Mouse (Mus musculus) embryonic facial prominence, embryonic 10.5 days (tissue): Measurements from ENCODE around the gene Xdh. TPM values are rescaled to one million over a fixed set of nuclear protein-coding genes. Genes with fewer than 3 reads are reported as not detected.

Experiments
- DNase-seq: peaks from one replicate; pipeline ENCODE4 v3.0.0-alpha.2; 2017; ENCODE audit warnings: low spot score
- H3K27ac ChIP-seq: fragments of 300-500 bp; sonication (generic); replicated peaks from 2 replicates; pipeline ENCODE4 v1.5.1; 2016; ENCODE audit warnings: mild to moderate bottlenecking
- H3K27me3 ChIP-seq: fragments of 300-500 bp; sonication (generic); replicated peaks from 2 replicates; pipeline ENCODE4 v1.6.1; 2016; ENCODE audit warnings: low read depth, mild to moderate bottlenecking; ENCODE audit not compliant: poor library complexity, severe bottlenecking
- H3K36me3 ChIP-seq: fragments of 300-500 bp; sonication (generic); replicated peaks from 2 replicates; pipeline ENCODE4 v1.6.1; 2016; ENCODE audit warnings: mild to moderate bottlenecking, moderate library complexity
- H3K4me1 ChIP-seq: fragments of 300-500 bp; sonication (generic); 2 replicates; pipeline ENCODE4 v1.6.1; 2016
- H3K4me3 ChIP-seq: fragments of 300-500 bp; sonication (generic); 2 replicates; pipeline ENCODE4 v1.5.1; 2016; ENCODE audit warnings: mild to moderate bottlenecking, moderate library complexity
- H3K9me3 ChIP-seq: fragments of 300-500 bp; sonication (generic); 2 replicates; pipeline ENCODE4 v1.6.1; 2016; ENCODE audit warnings: mild to moderate bottlenecking
- WGBS: fragments of 180-500 bp; shearing (Covaris S2); methylation state at CpG from one replicate; pipeline ENCODE4 v1.1.7; 2016; 5-methylcytosine and 5-hydroxymethylcytosine counted together
- polyA plus RNA-seq: library from polyadenylated mRNA; unstranded; fragments of >200 nt; fragmentation: Nextera tagmentation; extraction: Ambion mirVana; gene quantifications from 2 replicates; pipeline ENCODE4 v1.2.1, GENCODE M21; 2016

Gene Xdh
- polyA plus RNA-seq, 1 experiment from 2014 or later: 0.26 TPM

- no peaks in the 10 kb centered on the region for H3K9me3 ChIP-seq
- no peaks in the 10 kb centered on the region for H3K27me3 ChIP-seq
- 82% methylated on average over 4 of the region's 4 CpGs for WGBS
- DNase-seq: no peak
- no peak overlapping the region for H3K4me3 ChIP-seq
- H3K27ac ChIP-seq: no peak overlapping the region
- H3K36me3 ChIP-seq: no peaks in the 10 kb centered on the region
- H3K4me1 ChIP-seq: no peaks in the 10 kb centered on the region
Measured at GRCm38 (mm10) chr17:73934281-73934680, 15.7 kb downstream of the Xdh start.

DNA sequence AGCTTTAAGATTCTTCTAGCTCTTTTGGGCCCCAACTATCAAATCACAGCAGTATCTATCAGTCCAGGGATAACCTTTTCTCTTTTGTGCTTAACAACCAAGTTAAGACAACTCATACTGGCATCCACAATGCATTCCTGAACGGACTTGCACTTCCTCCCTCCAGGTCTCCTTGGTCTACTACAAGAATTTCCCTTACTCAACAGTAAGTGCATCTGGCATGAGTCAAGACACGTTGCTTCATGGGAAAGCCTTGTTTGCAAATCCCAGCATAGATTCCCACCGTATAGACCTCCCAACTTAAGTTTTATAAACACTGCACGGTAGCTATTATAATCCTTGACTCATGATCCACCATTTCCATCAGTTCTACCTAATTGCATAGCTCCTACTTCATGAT is 16.4 kb downstream of the Xdh start:
- Histone ChIP-seq H3K36me3 (no peaks in the 10 kb centered on the region), H3K4me1 (no peaks in the 10 kb centered on the region), H3K27me3 (no peaks in the 10 kb centered on the region), H3K9me3 (no peaks in the 10 kb centered on the region), H3K27ac (no peak overlapping the region), H3K4me3 (no peak overlapping the region)
- DNase-seq: no peak
- 85% methylated on average over 4 of the region's 4 CpGs for WGBS

- 84% methylated on average over 4 of the region's 4 CpGs for WGBS
- no peaks in the 10 kb centered on the region for H3K36me3 ChIP-seq
- no peak overlapping the region for H3K27ac ChIP-seq
- H3K27me3 ChIP-seq: no peaks in the 10 kb centered on the region
- no peak overlapping the region for H3K4me3 ChIP-seq
- H3K9me3 ChIP-seq: no peaks in the 10 kb centered on the region
- no peaks in the 10 kb centered on the region for H3K4me1 ChIP-seq
- no peak for DNase-seq
Measured at GRCm38 (mm10) chr17:73932497-73933059, 17.4 kb downstream of the Xdh start.

DNA sequence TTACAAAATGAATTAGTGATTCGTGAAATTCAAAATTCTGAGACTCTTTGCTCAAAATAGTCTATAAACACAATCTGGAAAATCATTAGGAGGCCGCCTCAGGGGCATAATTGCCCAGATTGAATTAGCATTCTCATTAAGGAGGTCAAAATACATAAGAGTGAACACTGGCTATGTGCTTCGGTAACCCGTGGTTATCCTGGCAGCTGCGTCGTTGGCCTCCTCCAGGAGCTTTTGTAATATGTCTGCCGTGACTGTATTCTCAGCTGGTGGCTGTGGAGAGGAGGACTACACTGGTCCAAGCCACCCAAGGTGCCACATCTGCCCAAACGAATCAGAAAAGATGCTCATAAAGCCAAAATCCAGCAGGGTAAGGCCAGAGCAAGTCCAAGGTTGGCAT is 30.5 kb downstream of the Xdh start:
- Histone ChIP-seq H3K27me3 (no peaks in the 10 kb centered on the region), H3K36me3 (no peaks in the 10 kb centered on the region), H3K27ac (no peak overlapping the region), H3K4me1 (no peaks in the 10 kb centered on the region), H3K4me3 (no peak overlapping the region), H3K9me3 (no peaks in the 10 kb centered on the region)
- 79% methylated on average over 8 of the region's 8 CpGs for WGBS
- no peak for DNase-seq

GRCm38 (mm10) chr17:73918944-73919381 is 31.0 kb downstream of the Xdh start:
- no peak overlapping the region for H3K4me3 ChIP-seq
- H3K9me3 ChIP-seq: no peaks in the 10 kb centered on the region
- no peaks in the 10 kb centered on the region for H3K4me1 ChIP-seq
- no peaks in the 10 kb centered on the region for H3K27me3 ChIP-seq
- WGBS: 80% methylated on average over 7 of the region's 7 CpGs
- no peaks in the 10 kb centered on the region for H3K36me3 ChIP-seq
- no peak overlapping the region for H3K27ac ChIP-seq
- DNase-seq: no peak

DNA sequence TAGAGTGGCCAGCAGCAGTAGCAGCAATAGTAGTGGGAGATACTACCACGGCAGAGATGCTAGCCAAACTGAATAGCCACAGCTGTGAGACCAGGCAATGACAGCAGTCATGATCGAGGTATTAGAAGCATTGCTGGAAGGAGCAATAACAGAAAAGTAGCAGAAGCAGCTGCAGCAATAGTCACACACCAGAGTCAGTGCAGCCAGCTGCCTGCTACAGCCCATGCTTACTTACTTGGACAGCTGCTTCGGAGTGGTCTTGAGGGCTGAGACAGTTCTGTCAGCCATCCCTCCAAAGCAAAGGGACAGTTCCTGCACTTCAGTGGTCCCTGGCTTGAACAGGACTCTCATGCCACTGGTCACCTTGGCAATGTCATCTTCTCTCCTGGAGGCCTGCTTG is 31.9 kb downstream of the Xdh start:
- 87% methylated on average over 3 of the region's 3 CpGs for WGBS
- no peak overlapping the region for H3K4me3 ChIP-seq
- H3K27me3 ChIP-seq: no peaks in the 10 kb centered on the region
- no peak overlapping the region for H3K27ac ChIP-seq
- no peaks in the 10 kb centered on the region for H3K36me3 ChIP-seq
- no peaks in the 10 kb centered on the region for H3K4me1 ChIP-seq
- H3K9me3 ChIP-seq: no peaks in the 10 kb centered on the region
- DNase-seq: no peak

- H3K9me3 ChIP-seq: no peaks in the 10 kb centered on the region
- H3K36me3 ChIP-seq: no peaks in the 10 kb centered on the region
- no peak for DNase-seq
- H3K27ac ChIP-seq: no peak overlapping the region
- no peak overlapping the region for H3K4me3 ChIP-seq
- 81% methylated on average over 5 of the region's 5 CpGs for WGBS
- no peaks in the 10 kb centered on the region for H3K27me3 ChIP-seq
- peaks cover under 1% of the 10 kb centered on the region; the same call in 1 of the 2 replicates for H3K4me1 ChIP-seq
Measured at GRCm38 (mm10) chr17:73917713-73918112, 32.3 kb downstream of the Xdh start.

- H3K9me3 ChIP-seq: no peaks in the 10 kb centered on the region
- H3K27ac ChIP-seq: no peak overlapping the region
- H3K4me1 ChIP-seq: peaks cover 6% of the 10 kb centered on the region; the same call in 1 of the 2 replicates
- DNase-seq: no peak
- H3K4me3 ChIP-seq: no peak overlapping the region
- no peaks in the 10 kb centered on the region for H3K27me3 ChIP-seq
- no peaks in the 10 kb centered on the region for H3K36me3 ChIP-seq
- WGBS: 65% methylated on average over 4 of the region's 4 CpGs
Measured at GRCm38 (mm10) chr17:73914730-73915129, 35.3 kb downstream of the Xdh start.

GRCm38 (mm10) chr17:73906076-73906475 is 43.9 kb downstream of the Xdh start:
- no peak for DNase-seq
- no peaks in the 10 kb centered on the region for H3K9me3 ChIP-seq
- no peaks in the 10 kb centered on the region for H3K4me1 ChIP-seq
- H3K27me3 ChIP-seq: no peaks in the 10 kb centered on the region
- H3K27ac ChIP-seq: no peak overlapping the region
- H3K4me3 ChIP-seq: no peak overlapping the region
- no peaks in the 10 kb centered on the region for H3K36me3 ChIP-seq
- WGBS: 87% methylated on average over 8 of the region's 8 CpGs

DNA sequence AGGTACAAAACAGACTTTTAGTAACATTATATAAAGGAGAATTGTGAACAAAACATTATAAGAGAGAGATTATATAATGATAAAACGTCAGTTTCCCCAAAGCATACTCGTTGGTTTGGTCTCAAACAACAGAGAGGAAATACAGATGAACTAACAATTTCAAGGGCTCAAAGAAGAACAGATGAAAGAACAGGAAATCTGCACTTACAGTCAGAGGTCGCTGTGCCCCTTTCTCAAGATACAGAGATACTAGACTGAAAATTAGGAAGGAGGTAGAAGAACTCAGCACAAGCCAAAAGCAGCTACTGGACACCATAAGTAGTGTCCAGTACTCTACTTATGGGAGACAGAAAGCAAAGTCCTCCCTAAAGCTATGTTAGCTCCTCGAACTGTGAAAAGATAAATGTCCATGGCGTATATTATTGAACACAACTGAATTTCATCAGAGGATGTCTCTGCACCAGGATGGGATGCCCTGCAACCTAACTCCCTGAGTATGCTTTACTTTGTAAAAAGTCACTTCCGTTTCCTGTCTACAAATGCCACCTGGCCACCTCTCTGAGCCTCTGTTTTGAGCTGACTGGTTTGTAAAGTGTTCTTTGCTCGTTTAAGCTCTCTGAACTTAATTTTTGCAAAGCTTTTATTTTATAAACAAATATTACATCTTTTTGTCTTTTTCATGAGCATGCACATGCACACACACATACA is 44.8 kb downstream of the Xdh start:
- DNase-seq: no peak
- H3K36me3 ChIP-seq: no peaks in the 10 kb centered on the region
- no peak overlapping the region for H3K4me3 ChIP-seq
- no peaks in the 10 kb centered on the region for H3K4me1 ChIP-seq
- H3K9me3 ChIP-seq: no peaks in the 10 kb centered on the region
- WGBS: 80% methylated on average over 7 of the region's 7 CpGs
- H3K27ac ChIP-seq: no peak overlapping the region
- no peaks in the 10 kb centered on the region for H3K27me3 ChIP-seq

GRCm38 (mm10) chr17:73903121-73903520 is 46.9 kb downstream of the Xdh start:
- Histone ChIP-seq H3K9me3 (no peaks in the 10 kb centered on the region), H3K36me3 (no peaks in the 10 kb centered on the region), H3K27me3 (no peaks in the 10 kb centered on the region), H3K4me3 (no peak overlapping the region), H3K4me1 (no peaks in the 10 kb centered on the region), H3K27ac (no peak overlapping the region)
- DNase-seq: no peak
- 92% methylated on average over 1 of the region's 1 CpGs for WGBS

- Histone ChIP-seq H3K4me3 (no peak overlapping the region), H3K27ac (no peak overlapping the region), H3K4me1 (no peaks in the 10 kb centered on the region), H3K27me3 (no peaks in the 10 kb centered on the region), H3K9me3 (no peaks in the 10 kb centered on the region), H3K36me3 (no peaks in the 10 kb centered on the region)
- WGBS: 69% methylated on average over 5 of the region's 5 CpGs
- DNase-seq: no peak
Measured at GRCm38 (mm10) chr17:73902234-73902636, 47.8 kb downstream of the Xdh start.

DNA sequence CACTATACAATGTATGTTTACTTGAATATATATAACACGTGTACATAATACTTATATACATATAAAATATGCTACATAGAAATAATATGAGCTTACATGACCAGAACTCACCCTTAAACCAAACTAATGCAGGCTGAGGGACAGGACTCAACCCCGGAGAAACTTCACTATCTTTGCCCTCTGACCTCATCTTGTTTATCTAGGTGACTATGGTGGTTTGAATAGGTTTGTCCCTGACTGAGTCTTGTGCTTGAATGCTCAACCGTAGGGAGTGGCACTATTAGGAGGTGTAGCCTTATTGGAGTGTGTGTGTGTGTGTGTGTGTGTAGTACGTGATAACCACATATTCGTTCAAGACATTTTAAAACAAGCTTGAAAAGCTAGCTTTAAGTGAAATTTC is 55.6 kb downstream of the Xdh start:
- 86% methylated on average over 5 of the region's 5 CpGs for WGBS
- Histone ChIP-seq H3K9me3 (no peaks in the 10 kb centered on the region), H3K27me3 (no peaks in the 10 kb centered on the region), H3K4me3 (no peak overlapping the region), H3K4me1 (no peaks in the 10 kb centered on the region), H3K27ac (no peak overlapping the region), H3K36me3 (no peaks in the 10 kb centered on the region)
- DNase-seq: no peak
